Mouse (Mus musculus) limb, embryonic 11.5 days (tissue): Measurements from ENCODE around the gene Gbp9. TPM values are rescaled to one million over a fixed set of nuclear protein-coding genes. Genes with fewer than 3 reads are reported as not detected.

Experiments
- polyA plus RNA-seq: library from polyadenylated mRNA; unstranded; fragments of >200 nt; fragmentation: Nextera tagmentation; extraction: Ambion mirVana; gene quantifications from 2 replicates; pipeline ENCODE4 v1.2.1, GENCODE M21; 2014

The Gbp9 gene
- polyA plus RNA-seq, 1 experiment from 2014 or later: 1.7 TPM

Other genes with a start within 250 kb of the Gbp9 start
- 0.12 and 0.40 TPM in 2 replicates for gene Abcg3, start 156.8 kb downstream of the Gbp9 start, polyA plus RNA-seq
- not detected in 2 replicates for gene Gbp8, start within 50 bp of the Gbp9 start, polyA plus RNA-seq
- gene Gbp4, start within 50 bp of the Gbp9 start, polyA plus RNA-seq: 0.10 and 0.21 TPM in 2 replicates
- not detected in 2 replicates for gene Gbp10, start 100.0 kb upstream of the Gbp9 start, polyA plus RNA-seq
- not detected in 2 replicates for gene Gm43302, start 154.2 kb upstream of the Gbp9 start, polyA plus RNA-seq
- 0.06 and 0.09 TPM in 2 replicates for gene Gbp6, start 154.2 kb upstream of the Gbp9 start, polyA plus RNA-seq